Comparison of ENCODE assay signal across 13 mouse cellular contexts in the genomic region with DNA sequence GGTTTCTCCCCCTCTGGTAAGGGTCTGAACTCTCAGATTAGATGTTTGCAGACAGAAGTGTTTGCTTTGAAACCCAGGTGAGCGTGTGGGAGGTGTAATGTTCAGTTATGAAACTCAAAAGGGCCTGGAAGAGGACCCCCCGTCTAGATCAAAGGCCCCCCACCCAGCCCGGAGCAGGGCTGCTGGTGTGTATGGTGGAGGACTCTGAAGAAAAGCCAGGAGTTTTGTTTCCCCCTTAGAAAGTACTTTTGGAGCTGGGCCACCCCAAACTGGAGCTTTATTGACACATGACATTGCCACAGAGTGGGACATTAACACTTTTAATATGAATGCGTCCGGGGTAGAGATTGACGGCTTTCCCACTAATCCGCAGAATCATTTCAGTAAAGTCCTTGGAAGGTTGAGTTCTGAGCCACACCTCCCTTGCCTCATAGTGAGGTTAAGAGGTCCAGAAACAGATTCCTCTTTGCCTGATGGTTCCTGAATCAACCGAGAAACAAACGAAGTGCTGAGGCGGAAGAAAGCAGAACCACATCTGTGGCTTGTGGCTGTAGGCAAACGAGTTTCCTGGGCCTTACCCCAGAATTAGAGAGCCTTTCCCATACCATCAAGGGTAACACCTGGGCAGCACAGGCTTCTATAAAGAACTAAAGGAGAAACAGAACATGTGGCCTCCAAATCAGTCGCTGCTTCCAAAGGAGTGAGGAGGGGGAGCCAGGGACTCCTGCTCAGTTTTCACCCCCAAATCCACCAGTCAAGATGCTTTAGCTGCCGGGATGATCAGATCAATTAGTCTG.
DNase-seq lines count a peak whose midpoint lies in the region; ATAC-seq and TF ChIP-seq lines count a peak whose summit lies in the region.
"Had no signal": no experiment of that assay in that cellular context is flagged by ENCODE, and none has a peak within 500 bp of the region (broad histone marks: within the 10 kb centered on the region; RNA-seq: fewer than 3 reads in every experiment).

No protein-coding gene starts in this region.

- peaks cover 23% of the 10 kb centered on the region for H3K4me1 ChIP-seq in heart, embryonic 15.5 days (replicated peaks)
- H3K4me1 ChIP-seq in heart, embryonic 11.5 days (ENCODE audit: control insufficient read depth, insufficient read depth, low read length): peaks cover 14% of the 10 kb centered on the region
- peaks cover 51% of the 10 kb centered on the region for H3K4me1 ChIP-seq in liver, postnatal 0 days (ENCODE audit: insufficient read depth)
- H3K4me1 ChIP-seq in kidney, embryonic 14.5 days (ENCODE audit: control insufficient read depth, insufficient read depth, low read length): peaks cover 8% of the 10 kb centered on the region; the same call in 1 of the 2 replicates
- H3K4me1 ChIP-seq: embryonic facial prominence, embryonic 12.5 days had no signal

- no peak overlapping the region for H3K9ac ChIP-seq in heart, embryonic 15.5 days
- H3K9ac ChIP-seq in heart, embryonic 11.5 days (ENCODE audit: low read depth, low read length): no peak overlapping the region
- H3K9ac ChIP-seq in liver, postnatal 0 days (replicated peaks): no peak overlapping the region
- no peak overlapping the region for H3K9ac ChIP-seq in kidney, embryonic 14.5 days (ENCODE audit: low read depth, low read length)
- H3K9ac ChIP-seq: embryonic facial prominence, embryonic 12.5 days; heart, embryonic 12.5 days had no signal

- H3K9me3 ChIP-seq in heart, embryonic 15.5 days (replicated peaks): no peaks in the 10 kb centered on the region
- H3K9me3 ChIP-seq in heart, embryonic 11.5 days (replicated peaks; ENCODE audit: control insufficient read depth, low read length): no peaks in the 10 kb centered on the region
- H3K9me3 ChIP-seq in liver, postnatal 0 days (ENCODE audit: low read length): no peaks in the 10 kb centered on the region
- no peaks in the 10 kb centered on the region for H3K9me3 ChIP-seq in kidney, embryonic 14.5 days (ENCODE audit: control insufficient read depth, low read length)
- H3K9me3 ChIP-seq: embryonic facial prominence, embryonic 12.5 days; heart, embryonic 12.5 days had no signal

- ATAC-seq in heart, embryonic 15.5 days (replicated peaks; ENCODE audit: insufficient number of reproducible peaks, insufficient read depth, low FRiP score, low read depth): no peak
- ATAC-seq in heart, embryonic 11.5 days (replicated peaks; ENCODE audit: insufficient number of reproducible peaks, low FRiP score, low TSS enrichment): no peak
- ATAC-seq in liver, postnatal 0 days: no peak
- ATAC-seq in kidney, embryonic 14.5 days (ENCODE audit: low FRiP score, low TSS enrichment): no peak

- TF ChIP-seq CTCF in liver, postnatal 0 days (IDR thresholded peaks at IDR 0.05; ENCODE audit: low read depth): no peak

- H3K27me3 ChIP-seq in heart, embryonic 15.5 days: no peaks in the 10 kb centered on the region
- no peaks in the 10 kb centered on the region for H3K27me3 ChIP-seq in heart, embryonic 11.5 days (ENCODE audit: control insufficient read depth, insufficient read depth, low read length)
- H3K27me3 ChIP-seq in liver, postnatal 0 days (ENCODE audit: insufficient read depth, low read length): no peaks in the 10 kb centered on the region
- H3K27me3 ChIP-seq in kidney, embryonic 14.5 days (ENCODE audit: control insufficient read depth, insufficient read depth, low read length): no peaks in the 10 kb centered on the region
- H3K27me3 ChIP-seq: embryonic facial prominence, embryonic 12.5 days; heart, embryonic 12.5 days had no signal

- TF ChIP-seq EP300 in liver, postnatal 0 days (IDR thresholded peaks at IDR 0.05; ENCODE audit: low read depth): no peak

- H3K27ac ChIP-seq in heart, embryonic 15.5 days: peak overlapping the region; percentile 13; the same call in 1 of the 2 replicates
- no peak overlapping the region for H3K27ac ChIP-seq in heart, embryonic 11.5 days (ENCODE audit: low read depth, low read length)
- peak overlapping the region; percentile 48 for H3K27ac ChIP-seq in liver, postnatal 0 days (ENCODE audit: low read depth)
- H3K27ac ChIP-seq in kidney, embryonic 14.5 days (ENCODE audit: low read depth, low read length): no peak overlapping the region
- H3K27ac ChIP-seq: embryonic facial prominence, embryonic 12.5 days; left cerebral cortex, adult 2 months had no signal

- WGBS in heart, embryonic 15.5 days: 74% methylated on average over 13 of the region's 13 CpGs
- WGBS in heart, embryonic 11.5 days (ENCODE audit: insufficient replicate concordance): 74% methylated on average over 13 of the region's 13 CpGs
- 43% methylated on average over 13 of the region's 13 CpGs for WGBS in liver, postnatal 0 days (ENCODE audit: insufficient replicate concordance)
- WGBS in kidney, embryonic 14.5 days: 72% methylated on average over 13 of the region's 13 CpGs

- no peak overlapping the region for H3K4me2 ChIP-seq in heart, embryonic 15.5 days
- no peak overlapping the region for H3K4me2 ChIP-seq in heart, embryonic 11.5 days
- no peak overlapping the region for H3K4me2 ChIP-seq in liver, postnatal 0 days (ENCODE audit: low read depth, low read length)
- H3K4me2 ChIP-seq in kidney, embryonic 14.5 days (replicated peaks; ENCODE audit: low read depth, low read length): no peak overlapping the region
- H3K4me2 ChIP-seq: embryonic facial prominence, embryonic 12.5 days; heart, embryonic 12.5 days; midbrain, embryonic 11.5 days had no signal

- no peaks in the 10 kb centered on the region for H3K36me3 ChIP-seq in heart, embryonic 15.5 days
- H3K36me3 ChIP-seq in heart, embryonic 11.5 days (ENCODE audit: control insufficient read depth, insufficient read depth, low read length): no peaks in the 10 kb centered on the region
- H3K36me3 ChIP-seq in liver, postnatal 0 days (replicated peaks; ENCODE audit: insufficient read depth, low read length): no peaks in the 10 kb centered on the region
- no peaks in the 10 kb centered on the region for H3K36me3 ChIP-seq in kidney, embryonic 14.5 days (ENCODE audit: control insufficient read depth, insufficient read depth, low read length)
- H3K36me3 ChIP-seq: embryonic facial prominence, embryonic 12.5 days; heart, embryonic 12.5 days had no signal

- DNase-seq in spleen, postnatal 36 days (ENCODE audit: low spot score in 2 of 2): peak; percentile 85 to 86
- DNase-seq in spleen, adult 12 weeks (ENCODE audit: low spot score): no peak
- DNase-seq in liver, postnatal 0 days: no peak
- DNase-seq in frontal cortex, postnatal 25 days (ENCODE audit: low spot score in 2 of 2): no peak
- DNase-seq in embryo, embryonic 10 days (ENCODE audit: low spot score): no peak
- DNase-seq: kidney, adult 11 months had no signal

- H3K4me3 ChIP-seq in heart, embryonic 15.5 days: no peak overlapping the region
- H3K4me3 ChIP-seq in heart, embryonic 11.5 days (ENCODE audit: low read depth, low read length): no peak overlapping the region
- no peak overlapping the region for H3K4me3 ChIP-seq in liver, postnatal 0 days (ENCODE audit: low read depth, low read length)
- no peak overlapping the region for H3K4me3 ChIP-seq in kidney, embryonic 14.5 days (ENCODE audit: low read length)
- H3K4me3 ChIP-seq: embryonic facial prominence, embryonic 12.5 days; heart, embryonic 12.5 days; left cerebral cortex, adult 2 months had no signal

Comparison
In these comparisons a context has a peak if more than half of its experiments do, and no peak if none do; other contexts are left out.
1. H3K27ac ChIP-seq: peak in heart, embryonic 15.5 days (single experiment) and liver, postnatal 0 days (single experiment); none in heart, embryonic 11.5 days (single experiment) and kidney, embryonic 14.5 days (single experiment).
2. DNase-seq: peak in spleen, postnatal 36 days (2 of 2); none in spleen, adult 12 weeks (single experiment), liver, postnatal 0 days (single experiment), frontal cortex, postnatal 25 days (0 of 2) and embryo, embryonic 10 days (single experiment).